Comparison of ENCODE assay signal across 29 mouse cellular contexts in the genomic region with DNA sequence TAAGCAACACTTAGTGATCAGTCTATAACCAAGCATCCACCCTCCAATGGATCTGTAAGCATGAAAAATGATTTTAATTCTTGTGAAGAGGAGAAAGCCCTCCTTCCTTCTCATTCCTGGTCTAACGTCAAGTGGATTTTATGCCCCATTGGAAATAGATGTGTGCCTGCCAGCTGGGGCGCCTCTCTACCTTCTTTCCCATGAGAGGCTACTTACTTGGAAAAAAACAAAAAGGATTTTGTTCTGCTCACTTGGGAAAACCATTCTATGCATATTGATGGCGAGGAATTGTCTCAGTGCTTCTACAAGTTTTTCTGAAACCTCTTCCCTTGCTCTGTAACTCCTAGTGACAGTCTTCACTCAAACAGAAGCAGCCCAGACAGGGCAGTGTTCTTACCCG.
A peak's percentile ranks its signal among the peaks of the same experiment; 100 is the strongest.
DNase-seq lines count a peak whose midpoint lies in the region; ATAC-seq and TF ChIP-seq lines count a peak whose summit lies in the region.
"Had no signal": no experiment of that assay in that cellular context is flagged by ENCODE, and none has a peak within 500 bp of the region (broad histone marks: within the 10 kb centered on the region; RNA-seq: fewer than 3 reads in every experiment).

No protein-coding gene starts in this region.

- no peak overlapping the region for H3K4me2 ChIP-seq in midbrain, postnatal 0 days (ENCODE audit: low read depth, low read length, poor library complexity, severe bottlenecking)
- no peak overlapping the region for H3K4me2 ChIP-seq in midbrain, embryonic 12.5 days (replicated peaks)
- H3K4me2 ChIP-seq: embryonic facial prominence, embryonic 13.5 days; heart, embryonic 12.5 days; intestine, embryonic 15.5 days; liver, embryonic 12.5 days had no signal

- DNase-seq in heart, adult 11 months = peak; percentile 22
- no peak for DNase-seq in heart, postnatal 14 days
- DNase-seq in midbrain, embryonic 10.5 days (ENCODE audit: low spot score) = peak; percentile 16
- DNase-seq in midbrain, postnatal 0 days (ENCODE audit: low spot score) = no peak
- no peak for DNase-seq in urinary bladder, postnatal 25 days (ENCODE audit: low spot score)
- DNase-seq in embryo, embryonic 11 days = no peak
- DNase-seq: adrenal gland, postnatal 14 days; cerebellum, adult 11-12 months; cerebellum, adult 9-11 months; gastrocnemius, adult 2 months; gastrocnemius, postnatal 36 days; heart, adult 2 months; kidney, adult 8-10 months; kidney, postnatal 4 days; left cerebral cortex, postnatal 4 days; liver, postnatal 0 days; lung, postnatal 36 days; right cerebral cortex, postnatal 4 days; thymus, adult 18-20 months; thymus, postnatal 36 days had no signal

- H3K9me3 ChIP-seq in midbrain, embryonic 10.5 days (replicated peaks) = no peaks in the 10 kb centered on the region
- no peaks in the 10 kb centered on the region for H3K9me3 ChIP-seq in midbrain, postnatal 0 days (ENCODE audit: low read length)
- H3K9me3 ChIP-seq in midbrain, embryonic 12.5 days = peaks cover 7% of the 10 kb centered on the region; the same call in 1 of the 2 replicates
- H3K9me3 ChIP-seq: embryonic facial prominence, embryonic 13.5 days; heart, embryonic 12.5 days; intestine, embryonic 15.5 days; liver, embryonic 12.5 days had no signal

- no peak overlapping the region for H3K4me3 ChIP-seq in midbrain, embryonic 10.5 days
- H3K4me3 ChIP-seq in midbrain, postnatal 0 days (ENCODE audit: low read depth, low read length) = no peak overlapping the region
- H3K4me3 ChIP-seq in midbrain, embryonic 12.5 days = no peak overlapping the region
- H3K4me3 ChIP-seq: embryonic facial prominence, embryonic 13.5 days; gastrocnemius, adult 2 months; heart, adult 2 months; heart, embryonic 12.5 days; intestine, embryonic 15.5 days; liver, embryonic 12.5 days had no signal

- TF ChIP-seq CTCF in midbrain, postnatal 0 days (IDR thresholded peaks at IDR 0.05) = no peak

- no peaks in the 10 kb centered on the region for H3K27me3 ChIP-seq in midbrain, embryonic 10.5 days (ENCODE audit: low read depth, poor library complexity, severe bottlenecking)
- no peaks in the 10 kb centered on the region for H3K27me3 ChIP-seq in midbrain, postnatal 0 days (ENCODE audit: insufficient read depth, low read length)
- no peaks in the 10 kb centered on the region for H3K27me3 ChIP-seq in midbrain, embryonic 12.5 days
- H3K27me3 ChIP-seq: embryonic facial prominence, embryonic 13.5 days; heart, embryonic 12.5 days; intestine, embryonic 15.5 days; liver, embryonic 12.5 days had no signal

- WGBS in midbrain, embryonic 10.5 days = 57% methylated on average over 4 of the region's 4 CpGs
- 46% methylated on average over 4 of the region's 4 CpGs for WGBS in midbrain, postnatal 0 days
- WGBS in midbrain, embryonic 12.5 days = 32% methylated on average over 4 of the region's 4 CpGs

- no peak overlapping the region for H3K9ac ChIP-seq in midbrain, postnatal 0 days (replicated peaks; ENCODE audit: low read length, poor library complexity, severe bottlenecking)
- no peak overlapping the region for H3K9ac ChIP-seq in midbrain, embryonic 12.5 days (replicated peaks)
- H3K9ac ChIP-seq: embryonic facial prominence, embryonic 13.5 days; heart, embryonic 12.5 days; intestine, embryonic 15.5 days; liver, embryonic 12.5 days; liver, postnatal 0 days had no signal

- intact Hi-C loops in heart, postnatal 14 days (cut with DNase I) = no loop called here

- no peak for ATAC-seq in midbrain, postnatal 0 days (ENCODE audit: low FRiP score)
- ATAC-seq in midbrain, embryonic 12.5 days (ENCODE audit: low FRiP score, low read depth) = peak; percentile 19; the same call in 1 of the 2 replicates
- ATAC-seq: CD4-positive, CD25-positive, alpha-beta regulatory T cell, adult 4 months; forebrain, embryonic 14.5 days; intestine, embryonic 15.5 days; liver, embryonic 12.5 days; liver, postnatal 0 days had no signal

- peaks cover 37% of the 10 kb centered on the region for H3K4me1 ChIP-seq in midbrain, embryonic 10.5 days
- H3K4me1 ChIP-seq in midbrain, postnatal 0 days (ENCODE audit: insufficient read depth, low read length) = peaks cover 5% of the 10 kb centered on the region; the same call in 1 of the 2 replicates
- peaks cover 13% of the 10 kb centered on the region for H3K4me1 ChIP-seq in midbrain, embryonic 12.5 days
- H3K4me1 ChIP-seq: heart, embryonic 12.5 days; intestine, embryonic 15.5 days; liver, embryonic 12.5 days had no signal

- H3K27ac ChIP-seq in midbrain, embryonic 10.5 days (replicated peaks) = peak overlapping the region; percentile 89
- H3K27ac ChIP-seq in midbrain, postnatal 0 days (ENCODE audit: low read depth, low read length) = no peak overlapping the region
- H3K27ac ChIP-seq in midbrain, embryonic 12.5 days (replicated peaks) = peak overlapping the region; percentile 75
- H3K27ac ChIP-seq: embryonic facial prominence, embryonic 13.5 days; gastrocnemius, adult 2 months; heart, adult 2 months; intestine, embryonic 15.5 days; kidney, postnatal 0 days; liver, embryonic 12.5 days; stomach, postnatal 0 days had no signal

- H3K36me3 ChIP-seq in midbrain, embryonic 10.5 days = no peaks in the 10 kb centered on the region
- no peaks in the 10 kb centered on the region for H3K36me3 ChIP-seq in midbrain, postnatal 0 days (ENCODE audit: insufficient read depth, low read length)
- no peaks in the 10 kb centered on the region for H3K36me3 ChIP-seq in midbrain, embryonic 12.5 days
- H3K36me3 ChIP-seq: embryonic facial prominence, embryonic 13.5 days; heart, embryonic 12.5 days; intestine, embryonic 15.5 days; liver, embryonic 12.5 days had no signal

Comparison
In these comparisons a context has a peak if more than half of its experiments do, and no peak if none do; other contexts are left out.
1. DNase-seq: peak in heart, adult 11 months (single experiment) and midbrain, embryonic 10.5 days (single experiment); none in heart, postnatal 14 days (0 of 2), midbrain, postnatal 0 days (single experiment), urinary bladder, postnatal 25 days (single experiment) and embryo, embryonic 11 days (single experiment).